Mouse (Mus musculus): ENCODE data around the gene Gm5294. TPM values are rescaled to one million over a fixed set of nuclear protein-coding genes. Genes with fewer than 3 reads are reported as not detected.

Gm5294 gene
- polyA plus RNA-seq, 1 experiment from 2014 or later = not detected

GRCm38 (mm10) chr5:138851296-138851780 lies 31.5 kb downstream of the Gm5294 start:
- no peak overlapping the region for H3K4me2 ChIP-seq (replicated peaks; ENCODE audit: low read depth)
- no peaks in the 10 kb centered on the region for H3K27me3 ChIP-seq (replicated peaks; ENCODE audit: control insufficient read depth, insufficient read depth, low read length)
- 84% methylated on average over 5 of the region's 5 CpGs for WGBS
- no peak overlapping the region for H3K27ac ChIP-seq (ENCODE audit: low read depth, low read length)
- H3K4me1 ChIP-seq (replicated peaks; ENCODE audit: control insufficient read depth, insufficient read depth, low read length) = peaks cover 7% of the 10 kb centered on the region
- no peaks in the 10 kb centered on the region for H3K9me3 ChIP-seq (ENCODE audit: control insufficient read depth)
- no peak for ATAC-seq
- no peak overlapping the region for H3K4me3 ChIP-seq (ENCODE audit: low read depth, low read length)
- no peaks in the 10 kb centered on the region for H3K36me3 ChIP-seq (ENCODE audit: control insufficient read depth, insufficient read depth)
- TF ChIP-seq CTCF (IDR thresholded peaks at IDR 0.05; ENCODE audit: low read depth) = no peak
- no peak overlapping the region for H3K9ac ChIP-seq (ENCODE audit: low read depth, low read length)

GRCm38 (mm10) chr5:138852151-138852550 lies 32.3 kb downstream of the Gm5294 start:
- no peak for ATAC-seq
- Histone ChIP-seq H3K4me3 (ENCODE audit: low read depth, low read length) (no peak overlapping the region), H3K36me3 (ENCODE audit: control insufficient read depth, insufficient read depth) (no peaks in the 10 kb centered on the region), H3K9me3 (ENCODE audit: control insufficient read depth) (no peaks in the 10 kb centered on the region), H3K27me3 (replicated peaks; ENCODE audit: control insufficient read depth, insufficient read depth, low read length) (no peaks in the 10 kb centered on the region), H3K9ac (ENCODE audit: low read depth, low read length) (no peak overlapping the region), H3K27ac (ENCODE audit: low read depth, low read length) (no peak overlapping the region), H3K4me2 (replicated peaks; ENCODE audit: low read depth) (no peak overlapping the region), H3K4me1 (replicated peaks; ENCODE audit: control insufficient read depth, insufficient read depth, low read length) (peaks cover 7% of the 10 kb centered on the region)
- WGBS = 69% methylated on average over 4 of the region's 4 CpGs
- TF ChIP-seq CTCF (IDR thresholded peaks at IDR 0.05; ENCODE audit: low read depth) = no peak

- Histone ChIP-seq H3K4me3 (ENCODE audit: low read depth, low read length) (no peak overlapping the region), H3K27ac (ENCODE audit: low read depth, low read length) (no peak overlapping the region), H3K4me2 (replicated peaks; ENCODE audit: low read depth) (no peak overlapping the region), H3K9ac (ENCODE audit: low read depth, low read length) (no peak overlapping the region), H3K9me3 (ENCODE audit: control insufficient read depth) (no peaks in the 10 kb centered on the region), H3K36me3 (ENCODE audit: control insufficient read depth, insufficient read depth) (no peaks in the 10 kb centered on the region), H3K27me3 (replicated peaks; ENCODE audit: control insufficient read depth, insufficient read depth, low read length) (no peaks in the 10 kb centered on the region), H3K4me1 (replicated peaks; ENCODE audit: control insufficient read depth, insufficient read depth, low read length) (peaks cover 7% of the 10 kb centered on the region)
- TF ChIP-seq CTCF (IDR thresholded peaks at IDR 0.05; ENCODE audit: low read depth) = no peak
- ATAC-seq = no peak
- WGBS = 72% methylated on average over 2 of the region's 2 CpGs
Observed at GRCm38 (mm10) chr5:138853349-138853748, 33.5 kb downstream of the Gm5294 start.

GRCm38 (mm10) chr5:138857010-138857617 lies 37.2 kb downstream of the Gm5294 start:
- H3K4me3 ChIP-seq (ENCODE audit: low read depth, low read length) = no peak overlapping the region
- TF ChIP-seq CTCF (IDR thresholded peaks at IDR 0.05; ENCODE audit: low read depth) = peak; percentile 91
- H3K27ac ChIP-seq (ENCODE audit: low read depth, low read length) = peak overlapping the region; percentile 54; the same call in 1 of the 2 replicates
- no peaks in the 10 kb centered on the region for H3K9me3 ChIP-seq (ENCODE audit: control insufficient read depth)
- no peak overlapping the region for H3K9ac ChIP-seq (ENCODE audit: low read depth, low read length)
- H3K27me3 ChIP-seq (replicated peaks; ENCODE audit: control insufficient read depth, insufficient read depth, low read length) = no peaks in the 10 kb centered on the region
- H3K4me1 ChIP-seq (replicated peaks; ENCODE audit: control insufficient read depth, insufficient read depth, low read length) = no peaks in the 10 kb centered on the region
- WGBS = 18% methylated on average over 9 of the region's 9 CpGs
- ATAC-seq = peak; percentile 85
- peak overlapping the region; percentile 48 for H3K4me2 ChIP-seq (replicated peaks; ENCODE audit: low read depth)
- no peaks in the 10 kb centered on the region for H3K36me3 ChIP-seq (ENCODE audit: control insufficient read depth, insufficient read depth)

- H3K9me3 ChIP-seq (ENCODE audit: control insufficient read depth) = no peaks in the 10 kb centered on the region
- H3K27me3 ChIP-seq (replicated peaks; ENCODE audit: control insufficient read depth, insufficient read depth, low read length) = no peaks in the 10 kb centered on the region
- no peak overlapping the region for H3K9ac ChIP-seq (ENCODE audit: low read depth, low read length)
- no peak overlapping the region for H3K4me3 ChIP-seq (ENCODE audit: low read depth, low read length)
- no peak; the same call in 1 of the 2 replicates for ATAC-seq
- no peak overlapping the region for H3K4me2 ChIP-seq (replicated peaks; ENCODE audit: low read depth)
- 18% methylated on average over 13 of the region's 13 CpGs for WGBS
- no peak for TF ChIP-seq CTCF (IDR thresholded peaks at IDR 0.05; ENCODE audit: low read depth)
- H3K4me1 ChIP-seq (replicated peaks; ENCODE audit: control insufficient read depth, insufficient read depth, low read length) = no peaks in the 10 kb centered on the region
- H3K27ac ChIP-seq (ENCODE audit: low read depth, low read length) = no peak overlapping the region
- H3K36me3 ChIP-seq (ENCODE audit: control insufficient read depth, insufficient read depth) = no peaks in the 10 kb centered on the region
Observed at GRCm38 (mm10) chr5:138857811-138858251, 38.0 kb downstream of the Gm5294 start.

GRCm38 (mm10) chr5:138863681-138864146 lies 43.8 kb downstream of the Gm5294 start:
- Histone ChIP-seq H3K4me1 (replicated peaks; ENCODE audit: control insufficient read depth, insufficient read depth, low read length) (0 out of 2 replicates have a peak, but pooled peaks cover 9% of the 10 kb centered on the region), H3K9ac (ENCODE audit: low read depth, low read length) (no peak overlapping the region), H3K9me3 (ENCODE audit: control insufficient read depth) (no peaks in the 10 kb centered on the region), H3K27ac (ENCODE audit: low read depth, low read length) (no peak overlapping the region), H3K4me2 (replicated peaks; ENCODE audit: low read depth) (no peak overlapping the region), H3K36me3 (ENCODE audit: control insufficient read depth, insufficient read depth) (no peaks in the 10 kb centered on the region), H3K27me3 (replicated peaks; ENCODE audit: control insufficient read depth, insufficient read depth, low read length) (no peaks in the 10 kb centered on the region), H3K4me3 (ENCODE audit: low read depth, low read length) (no peak overlapping the region)
- WGBS = 57% methylated on average over 7 of the region's 7 CpGs
- no peak for TF ChIP-seq CTCF (IDR thresholded peaks at IDR 0.05; ENCODE audit: low read depth)
- ATAC-seq = peak; percentile 42
